Mouse (Mus musculus) frontal cortex, adult (tissue): ENCODE measurements around the gene Maff.

ENCODE experiments used
- ATAC-seq: cut with Nextera tagmentation; 2 replicates; pipeline ENCODE4 v1.9.2; 2017; ENCODE audit warnings: mild to moderate bottlenecking, moderate library complexity, mixed read lengths; ENCODE audit not compliant: low TSS enrichment

The Maff gene

GRCm38 (mm10) chr15:79361023-79361422 lies 14.6 kb downstream of the Maff start:
- ATAC-seq: no peak

DNA sequence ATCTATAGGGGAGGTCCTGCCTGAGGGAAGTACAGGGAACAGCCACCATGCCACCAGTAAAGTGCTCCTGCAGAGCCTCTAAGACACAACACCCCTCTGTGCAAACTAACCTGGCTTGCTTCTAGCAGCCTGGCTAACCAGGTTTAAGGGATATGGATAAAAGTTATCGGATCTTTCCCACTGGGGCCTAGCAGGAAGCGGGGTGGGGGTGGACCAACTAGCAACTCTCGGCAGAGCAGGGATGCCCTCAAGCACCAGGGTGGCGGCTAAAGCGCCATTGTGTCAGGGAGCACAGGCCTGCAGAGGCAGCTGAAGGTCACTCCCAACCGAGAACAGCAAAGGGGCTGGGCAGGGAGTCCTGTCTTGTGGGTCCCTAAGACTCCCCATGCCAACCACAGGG lies 17.7 kb downstream of the Maff start:
- no peak for ATAC-seq

GRCm38 (mm10) chr15:79365068-79365467 lies 18.6 kb downstream of the Maff start:
- ATAC-seq: no peak

GRCm38 (mm10) chr15:79366402-79366801 lies 20.0 kb downstream of the Maff start:
- no peak for ATAC-seq

DNA sequence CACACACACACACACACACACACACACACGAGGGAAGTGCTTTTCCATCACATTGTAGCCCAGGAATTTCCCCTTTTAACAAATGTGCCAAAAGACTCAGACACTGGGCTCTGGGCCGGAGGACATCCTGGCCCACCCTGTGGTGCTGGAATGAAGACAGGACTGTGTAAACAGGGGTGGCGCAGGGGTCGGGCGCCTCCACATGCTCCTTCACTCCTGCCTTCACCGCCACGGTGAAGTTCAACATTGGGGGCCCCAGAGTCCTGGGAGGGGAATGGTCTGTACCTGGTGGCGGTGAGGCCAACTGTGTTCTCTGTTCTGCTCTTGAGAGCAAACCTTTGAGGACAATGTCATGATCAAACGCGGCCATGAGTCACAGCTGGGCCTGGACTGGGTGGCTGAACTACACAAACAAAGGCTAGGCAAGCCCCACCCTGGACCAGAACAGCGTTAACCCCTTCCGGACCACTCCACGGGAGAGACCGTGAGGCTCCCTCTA lies 21.9 kb downstream of the Maff start:
- no peak for ATAC-seq

GRCm38 (mm10) chr15:79368861-79369440 lies 22.5 kb downstream of the Maff start:
- ATAC-seq: no peak

- ATAC-seq: no peak
Observed at GRCm38 (mm10) chr15:79369452-79370280, 23.2 kb downstream of the Maff start.

DNA sequence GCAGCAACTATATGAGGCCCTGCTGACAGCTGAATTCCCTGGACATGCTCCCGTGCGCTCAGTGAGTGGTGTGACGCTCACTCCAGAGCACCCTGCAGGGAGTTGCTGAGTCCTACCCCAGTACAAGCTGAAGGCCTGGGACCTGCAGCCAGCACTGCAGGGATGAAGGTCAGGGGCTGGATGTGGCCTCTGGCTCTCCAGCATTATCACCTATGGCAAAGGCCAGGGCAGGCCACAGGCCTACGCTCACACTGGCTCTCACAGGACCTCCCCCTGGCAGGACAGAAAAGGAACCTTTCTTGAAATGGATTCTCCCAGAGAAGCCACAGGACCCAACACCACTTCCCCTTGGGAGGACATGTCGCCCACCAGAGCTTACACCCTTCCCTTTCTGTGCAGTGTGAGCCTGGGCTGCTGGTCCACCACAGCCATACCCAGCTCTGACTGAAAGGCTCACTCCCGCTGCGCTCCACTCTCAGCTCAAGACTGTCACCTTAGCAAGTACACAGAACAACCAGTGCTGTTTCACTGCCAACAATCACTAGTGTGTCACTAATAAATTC lies 23.9 kb downstream of the Maff start:
- ATAC-seq: no peak

GRCm38 (mm10) chr15:79374760-79375159 lies 28.3 kb downstream of the Maff start:
- no peak for ATAC-seq

DNA sequence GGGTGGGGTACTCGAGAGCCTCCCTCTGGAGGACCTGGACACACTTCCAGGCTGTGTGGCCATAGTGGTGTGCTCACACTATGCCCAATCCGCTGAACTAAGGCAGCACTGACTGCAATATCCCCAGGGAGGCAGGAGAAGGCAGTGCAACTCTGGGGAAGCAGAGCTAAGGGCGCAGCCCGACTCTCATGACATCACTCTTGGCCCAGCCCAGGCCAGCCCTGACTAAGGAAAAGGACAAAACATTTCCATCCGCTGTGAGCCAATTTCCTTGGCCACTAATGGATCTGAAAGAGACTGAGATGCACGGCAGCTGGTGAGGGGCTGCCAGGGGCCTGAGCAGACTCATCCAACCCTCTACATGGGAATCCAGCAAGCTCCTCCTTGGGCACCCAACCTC lies 31.3 kb downstream of the Maff start:
- ATAC-seq: peak; percentile 48; the same call in 1 of the 2 replicates

DNA sequence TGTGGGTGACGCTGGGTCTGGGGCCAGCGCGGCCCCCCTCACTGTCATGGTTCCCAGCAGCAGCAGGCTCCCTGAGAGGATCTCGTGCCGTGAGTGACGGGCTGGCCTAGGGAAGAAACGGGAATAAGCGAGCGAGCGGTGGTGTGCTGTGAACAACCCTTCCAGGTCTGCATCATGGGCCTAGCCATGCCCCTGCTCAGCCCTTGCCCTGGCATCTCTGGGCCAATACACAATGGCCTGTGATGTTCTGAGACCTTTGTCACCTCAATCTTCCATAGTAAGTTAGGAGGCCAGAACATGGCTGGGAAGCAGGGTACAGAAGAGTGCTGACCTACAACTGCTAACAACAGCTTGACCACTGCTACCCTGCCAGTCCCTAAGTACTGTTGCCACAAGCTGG lies 32.2 kb downstream of the Maff start:
- no peak for ATAC-seq

DNA sequence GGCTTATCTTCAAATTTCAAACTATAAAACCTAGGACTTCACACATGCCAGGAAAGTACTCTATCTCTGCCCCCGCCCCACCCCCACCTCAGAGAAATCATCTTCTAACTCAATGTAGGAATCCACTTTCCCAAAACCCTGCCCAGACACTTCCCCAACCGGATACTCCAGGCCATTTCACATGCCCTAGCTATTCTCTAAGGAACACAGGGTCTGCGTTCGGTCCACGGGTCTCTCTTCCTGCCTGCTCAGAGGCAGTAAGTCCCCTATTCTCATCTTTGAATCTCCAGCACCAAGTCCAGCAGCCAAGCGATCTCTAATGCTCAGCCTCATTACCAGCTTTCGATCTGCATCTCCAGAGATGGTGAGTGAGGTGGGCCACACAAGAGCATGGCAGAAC lies 33.2 kb downstream of the Maff start:
- no peak for ATAC-seq

DNA sequence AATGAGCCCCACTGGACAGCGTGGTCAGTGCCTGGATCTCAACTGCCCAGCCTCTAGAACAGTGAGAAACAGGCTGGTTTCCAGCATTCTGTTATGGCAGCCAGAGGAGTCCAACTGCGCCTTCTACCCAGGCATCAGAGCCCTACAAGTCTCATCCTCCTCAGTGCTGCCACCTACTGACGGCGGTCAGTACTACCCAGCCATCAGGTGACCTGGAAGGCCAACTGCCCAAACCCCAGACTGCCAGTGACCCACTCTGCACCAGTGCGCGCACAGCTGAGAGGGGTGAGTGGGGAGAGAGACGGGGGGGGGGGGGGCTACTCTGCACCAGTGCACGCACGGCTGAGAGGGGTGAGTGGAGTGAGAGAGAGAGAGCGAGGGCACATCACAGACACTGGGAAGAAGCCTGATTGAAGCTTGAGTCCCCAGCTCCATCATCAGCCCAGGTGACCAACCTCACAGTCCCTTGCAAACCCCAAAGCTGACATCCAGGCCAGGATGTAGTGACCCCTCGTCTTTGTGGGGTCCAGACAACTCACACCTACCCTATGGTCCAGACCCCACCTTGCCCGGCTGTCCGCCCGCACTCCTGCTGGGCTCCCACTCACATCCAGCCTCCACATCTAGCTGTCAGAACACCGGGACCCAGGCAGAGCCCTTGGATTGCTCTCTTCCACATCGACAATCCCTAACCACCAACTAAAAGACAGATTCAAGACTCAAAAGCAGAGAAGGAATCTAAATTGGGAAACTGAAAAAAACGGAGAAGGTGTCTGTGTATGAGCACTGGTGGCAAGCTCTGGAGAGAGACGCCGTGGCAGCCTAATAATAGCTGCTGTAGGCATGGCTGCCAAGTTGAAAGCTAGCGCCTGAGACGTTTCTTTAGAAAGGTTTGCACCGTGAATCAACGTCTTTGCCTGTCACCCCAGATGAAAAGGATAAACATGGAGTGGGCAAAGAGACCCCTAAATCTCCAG lies 34.3 kb downstream of the Maff start:
- ATAC-seq: peak; percentile 73

DNA sequence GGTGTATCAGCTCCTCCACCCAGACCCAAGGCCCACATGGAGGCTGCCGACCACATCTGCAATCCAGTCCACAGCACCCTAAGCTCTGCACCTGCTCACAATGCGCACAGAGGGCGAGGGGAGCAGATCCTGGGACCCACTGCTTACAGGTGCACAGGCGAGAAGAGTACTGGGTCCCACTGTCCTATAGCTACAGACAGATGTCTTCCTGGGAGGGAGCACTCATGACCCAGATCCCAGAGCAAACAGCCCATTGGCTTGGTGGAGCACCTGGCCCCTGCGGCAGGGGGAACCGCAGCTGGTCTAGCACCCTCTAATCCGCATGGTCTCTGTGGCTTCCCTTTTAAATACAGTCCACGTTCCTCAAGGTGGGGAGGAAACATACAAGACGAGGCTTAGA lies 35.2 kb downstream of the Maff start:
- ATAC-seq: no peak

GRCm38 (mm10) chr15:79387081-79387480 lies 40.7 kb downstream of the Maff start:
- no peak for ATAC-seq

DNA sequence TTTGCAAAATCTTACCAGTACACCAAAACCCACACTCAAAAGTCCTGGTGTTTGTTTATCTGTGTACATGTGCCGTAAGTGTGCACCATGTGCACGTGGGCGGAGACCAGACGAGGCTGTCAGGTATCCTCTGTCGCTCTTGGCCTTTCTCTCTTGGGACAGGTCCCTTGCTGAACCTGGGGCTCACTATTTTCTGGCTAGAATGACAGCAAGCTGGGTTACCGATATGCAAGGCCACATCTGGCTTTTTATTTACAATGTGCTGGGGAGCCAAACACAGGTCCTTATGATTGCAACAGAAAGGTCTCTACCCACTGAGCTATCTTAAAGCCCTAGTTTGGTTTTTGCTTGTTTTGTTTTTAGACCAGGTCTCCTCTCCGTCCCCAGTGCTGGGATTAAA lies 41.2 kb downstream of the Maff start:
- ATAC-seq: no peak

DNA sequence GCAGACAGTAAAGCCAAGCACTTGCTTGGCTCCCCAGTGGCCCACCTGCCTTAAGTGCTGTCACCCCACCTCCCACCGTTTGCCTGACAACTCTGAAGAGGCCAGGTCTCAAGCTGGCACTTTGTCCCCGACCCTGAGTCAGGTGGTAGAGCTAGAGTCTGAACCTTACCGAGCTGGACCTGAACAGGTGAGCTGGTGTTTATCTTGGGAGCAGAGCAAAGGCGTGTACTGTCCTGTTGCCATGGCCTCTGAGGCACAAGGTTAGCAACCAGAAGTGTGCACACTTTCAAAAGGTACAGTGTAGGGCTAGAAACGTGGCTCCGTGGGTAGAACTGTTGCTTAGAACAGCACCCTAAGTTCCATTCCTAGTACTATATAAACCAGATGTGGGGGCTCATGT lies 41.8 kb downstream of the Maff start:
- no peak for ATAC-seq

GRCm38 (mm10) chr15:79390434-79390833 lies 44.0 kb downstream of the Maff start:
- no peak for ATAC-seq

GRCm38 (mm10) chr15:79391447-79392093 lies 45.1 kb downstream of the Maff start:
- ATAC-seq: no peak

- no peak for ATAC-seq
Observed at GRCm38 (mm10) chr15:79392527-79392926, 46.1 kb downstream of the Maff start.

DNA sequence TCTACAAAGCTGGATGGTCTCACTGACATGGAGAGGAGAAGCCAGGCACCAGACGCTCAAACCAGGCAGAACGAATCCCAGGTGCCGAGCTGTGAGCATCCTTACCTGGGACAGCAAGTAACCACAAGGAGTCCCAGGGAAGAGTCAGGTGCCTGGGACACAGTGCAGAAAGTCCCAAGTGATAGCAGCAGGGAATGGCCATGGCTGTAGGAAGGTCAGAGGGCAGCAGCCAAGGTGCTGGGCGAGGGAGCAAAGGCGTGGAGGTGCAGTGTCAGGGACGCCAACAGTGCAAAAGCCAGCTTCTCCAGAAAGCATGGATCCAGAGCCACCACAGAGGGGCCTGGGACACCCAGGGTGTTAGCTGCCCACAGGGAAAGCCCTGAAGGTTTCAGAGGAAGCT lies 46.7 kb downstream of the Maff start:
- no peak for ATAC-seq
